Mouse (Mus musculus): Measurements from ENCODE around the gene Tmem82.

DNA sequence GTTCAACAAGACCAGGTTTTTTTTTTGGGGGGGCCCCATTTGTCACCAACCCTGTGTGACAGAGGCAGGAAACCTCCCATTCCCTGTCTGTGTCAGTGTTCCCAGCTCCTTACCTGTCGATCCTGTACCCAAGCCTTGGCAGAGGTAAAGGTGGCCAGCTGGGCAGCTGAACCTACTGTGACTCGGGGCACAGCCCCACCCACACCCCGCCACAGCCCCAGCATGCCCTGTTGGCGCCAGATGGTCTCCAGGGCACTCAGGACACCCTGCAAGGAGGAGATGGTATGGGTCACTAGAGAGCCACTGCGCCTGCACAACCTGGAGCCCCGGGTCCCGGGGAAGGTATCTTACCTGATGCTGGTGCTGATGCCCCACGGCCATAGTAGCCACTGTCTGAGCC is 3.7 kb upstream of the Tmem82 start:
- TF ChIP-seq GATA1 (IDR thresholded peaks at IDR 0.05; ENCODE audit: borderline replicate concordance, low read length) (no peak), FLI1 (IDR thresholded peaks at IDR 0.05; ENCODE audit: low read length) (no peak)
